Mouse (Mus musculus) E14TG2a.4 (cell line): ENCODE results near the gene Zfp352.

Experiments used
- CTCF ChIP-seq: conservative IDR thresholded peaks from 2 replicates; pipeline ENCODE4 v1.5.1; 2014; ENCODE audit warnings: low read length
- NANOG ChIP-seq: IDR thresholded peaks from 2 replicates; pipeline ENCODE4 v1.6.1; 2014; ENCODE audit warnings: borderline replicate concordance, low read length, mixed read lengths
- POU5F1 ChIP-seq: IDR thresholded peaks from 2 replicates; pipeline ENCODE4 v1.6.1; 2014; ENCODE audit warnings: low read length, borderline replicate concordance

- TF ChIP-seq CTCF (no peak), POU5F1 (no peak), NANOG (no peak)
These were observed 7.1 kb upstream of the Zfp352 start for GRCm38 (mm10) chr4:90211475-90211874.
